Mouse (Mus musculus) 3T3-L1 (cell line): ENCODE data around the gene Ciz1.

Source experiments
- DNase-seq: peaks from one replicate; pipeline ENCODE4 v3.0.0-alpha.2; 2015; ENCODE audit warnings: low read depth, low spot score

The Ciz1 gene

GRCm38 (mm10) chr2:32418430-32419151 lies 66.5 kb downstream of the Ciz1 start:
- DNase-seq, result no peak

GRCm38 (mm10) chr2:32419359-32419758 lies 67.2 kb downstream of the Ciz1 start:
- DNase-seq, result peak; percentile 65

GRCm38 (mm10) chr2:32420066-32420608 lies 68.0 kb downstream of the Ciz1 start:
- DNase-seq, result no peak

- no peak for DNase-seq
These were observed 68.5 kb downstream of the Ciz1 start for GRCm38 (mm10) chr2:32420647-32421046.

GRCm38 (mm10) chr2:32421851-32422251 lies 69.7 kb downstream of the Ciz1 start:
- DNase-seq, result no peak

- DNase-seq, result peak; percentile 98
These were observed 71.6 kb downstream of the Ciz1 start for GRCm38 (mm10) chr2:32423481-32424331.

GRCm38 (mm10) chr2:32424796-32425195 lies 72.7 kb downstream of the Ciz1 start:
- DNase-seq, result no peak

GRCm38 (mm10) chr2:32425568-32425967 lies 73.4 kb downstream of the Ciz1 start:
- DNase-seq, result no peak

GRCm38 (mm10) chr2:32426141-32426540 lies 74.0 kb downstream of the Ciz1 start:
- no peak for DNase-seq

- DNase-seq, result no peak
These were observed 75.6 kb downstream of the Ciz1 start for GRCm38 (mm10) chr2:32427720-32428119.

GRCm38 (mm10) chr2:32428262-32428722 lies 76.2 kb downstream of the Ciz1 start:
- DNase-seq, result peak; percentile 70

GRCm38 (mm10) chr2:32429215-32429891 lies 77.2 kb downstream of the Ciz1 start:
- no peak for DNase-seq
